Mouse (Mus musculus) E14TG2a.4 (cell line): Measurements from ENCODE around the gene Ston2.

Source experiments
- CTCF ChIP-seq: conservative IDR thresholded peaks from 2 replicates; pipeline ENCODE4 v1.5.1; 2014; ENCODE audit warnings: low read length
- NANOG ChIP-seq: IDR thresholded peaks from 2 replicates; pipeline ENCODE4 v1.6.1; 2014; ENCODE audit warnings: borderline replicate concordance, low read length, mixed read lengths
- POU5F1 ChIP-seq: IDR thresholded peaks from 2 replicates; pipeline ENCODE4 v1.6.1; 2014; ENCODE audit warnings: low read length, borderline replicate concordance

DNA sequence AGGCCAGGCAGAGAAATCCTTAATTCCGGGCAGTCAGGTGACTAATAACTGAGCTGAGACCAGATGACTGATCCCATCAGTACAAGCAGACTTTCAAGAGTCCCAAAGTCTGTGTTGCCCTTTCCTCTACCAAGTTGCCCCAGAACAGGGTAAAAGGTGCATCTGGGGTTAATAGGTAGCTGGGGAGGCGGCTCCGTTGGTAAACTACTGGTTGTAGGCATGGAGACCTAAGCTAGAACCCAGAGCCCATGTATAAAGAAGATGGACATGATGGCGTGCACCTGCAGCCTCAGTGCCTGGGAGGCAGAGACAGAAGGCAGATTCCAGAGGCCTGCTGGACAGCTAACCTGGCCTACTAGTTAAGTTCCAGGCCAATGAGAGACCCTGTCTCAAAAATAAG is 30.5 kb upstream of the Ston2 start:
- TF ChIP-seq CTCF (no peak), NANOG (no peak), POU5F1 (no peak)
